Mouse (Mus musculus): Measurements from ENCODE around the gene Mtrex. TPM values are rescaled to one million over a fixed set of nuclear protein-coding genes. Genes with fewer than 3 reads are reported as not detected.

The Mtrex gene
- polyA plus RNA-seq, 1 experiment from 2014 or later, result 55.7 TPM

- Histone ChIP-seq H3K27me3 (replicated peaks) (no peaks in the 10 kb centered on the region), H3K36me3 (no peaks in the 10 kb centered on the region), H3K4me3 (replicated peaks) (no peak overlapping the region), H3K4me2 (no peak overlapping the region), H3K9ac (no peak overlapping the region), H3K27ac (no peak overlapping the region), H3K4me1 (no peaks in the 10 kb centered on the region), H3K9me3 (no peaks in the 10 kb centered on the region)
- WGBS, result 59% methylated on average over 3 of the region's 3 CpGs
- no peak for ATAC-seq (ENCODE audit: insufficient read depth, low FRiP score, low read depth)
Observed at GRCm38 (mm10) chr13:112822413-112822812, 104.8 kb downstream of the Mtrex start.

- H3K9ac ChIP-seq, result no peak overlapping the region
- ATAC-seq (ENCODE audit: insufficient read depth, low FRiP score, low read depth), result no peak
- no peak overlapping the region for H3K27ac ChIP-seq
- 55% methylated on average over 3 of the region's 3 CpGs for WGBS
- no peaks in the 10 kb centered on the region for H3K4me1 ChIP-seq
- H3K4me3 ChIP-seq (replicated peaks), result no peak overlapping the region
- H3K36me3 ChIP-seq, result no peaks in the 10 kb centered on the region
- no peaks in the 10 kb centered on the region for H3K27me3 ChIP-seq (replicated peaks)
- no peaks in the 10 kb centered on the region for H3K9me3 ChIP-seq
- no peak overlapping the region for H3K4me2 ChIP-seq
Observed at GRCm38 (mm10) chr13:112818125-112818524, 109.1 kb downstream of the Mtrex start.

Other genes with a start within 250 kb of the Mtrex start
- 94.1 and 102 TPM in 2 replicates for gene Plpp1, start 126.6 kb downstream of the Mtrex start, polyA plus RNA-seq (2015; fragmentation: Nextera tagmentation; extraction: Ambion mirVana)
- gene Dhx29, start 56 bp upstream of the Mtrex start, polyA plus RNA-seq (2015; fragmentation: Nextera tagmentation; extraction: Ambion mirVana), result 23.5 and 24.2 TPM in 2 replicates
- gene Ccno, start 60.4 kb upstream of the Mtrex start, polyA plus RNA-seq (2015; fragmentation: Nextera tagmentation; extraction: Ambion mirVana), result 0.50 and 0.67 TPM in 2 replicates
- gene Mcidas, start 66.4 kb upstream of the Mtrex start, polyA plus RNA-seq (2015; fragmentation: Nextera tagmentation; extraction: Ambion mirVana), result 0.21 and 0.35 TPM in 2 replicates
- gene Cdc20b, start 107.7 kb upstream of the Mtrex start, polyA plus RNA-seq (2015; fragmentation: Nextera tagmentation; extraction: Ambion mirVana), result not detected in 2 replicates
- gene Gpx8, start 119.0 kb upstream of the Mtrex start, polyA plus RNA-seq (2015; fragmentation: Nextera tagmentation; extraction: Ambion mirVana), result 137 and 143 TPM in 2 replicates
- gene Gzma, start 173.6 kb upstream of the Mtrex start, polyA plus RNA-seq (2015; fragmentation: Nextera tagmentation; extraction: Ambion mirVana), result 1.3 and 1.8 TPM in 2 replicates

Data from stomach, embryonic 15.5 days (tissue).